Mouse (Mus musculus) hindbrain, embryonic 15.5 days (tissue): ENCODE measurements around the gene Ecsit. TPM values are rescaled to one million over a fixed set of nuclear protein-coding genes. Genes with fewer than 3 reads are reported as not detected.

ENCODE experiments used
- ATAC-seq: fragments of 200-750 bp; cut with Nextera tagmentation; 2 replicates; pipeline ENCODE4 v1.8.0; 2017; ENCODE audit warnings: low read depth, moderate number of reproducible peaks, moderate TSS enrichment; ENCODE audit not compliant: low FRiP score
- H3K27ac ChIP-seq: fragments of 300-500 bp; sonication (generic); replicated peaks from 2 replicates; pipeline ENCODE4 v1.5.1; 2015; ENCODE audit warnings: mild to moderate bottlenecking, inconsistent platforms
- H3K27me3 ChIP-seq: fragments of 300-500 bp; sonication (generic); 2 replicates; pipeline ENCODE4 v1.6.1; 2015; ENCODE audit warnings: control low read depth, inconsistent platforms
- H3K36me3 ChIP-seq: fragments of 300-500 bp; sonication (generic); 2 replicates; pipeline ENCODE4 v1.6.1; 2015; ENCODE audit warnings: control low read depth, inconsistent platforms
- H3K4me1 ChIP-seq: fragments of 300-500 bp; sonication (generic); replicated peaks from 2 replicates; pipeline ENCODE4 v1.6.1; 2015; ENCODE audit warnings: control low read depth, inconsistent platforms
- H3K4me2 ChIP-seq: fragments of 300-500 bp; sonication (generic); 2 replicates; pipeline ENCODE4 v1.6.1; 2015; ENCODE audit warnings: moderate library complexity, mild to moderate bottlenecking, inconsistent platforms
- H3K4me3 ChIP-seq: fragments of 300-500 bp; sonication (generic); 2 replicates; pipeline ENCODE4 v1.5.1; 2015; ENCODE audit warnings: mild to moderate bottlenecking, inconsistent platforms
- H3K9ac ChIP-seq: fragments of 300-500 bp; sonication (generic); 2 replicates; pipeline ENCODE4 v1.6.1; 2015; ENCODE audit warnings: inconsistent platforms
- H3K9me3 ChIP-seq: fragments of 300-500 bp; sonication (generic); 2 replicates; pipeline ENCODE4 v1.6.1; 2016; ENCODE audit warnings: control low read depth, inconsistent platforms
- WGBS: fragments of 180-500 bp; shearing (Covaris S2); methylation state at CpG from one replicate; pipeline ENCODE4 v1.1.7; 2015; 5-methylcytosine and 5-hydroxymethylcytosine counted together
- microRNA-seq: library from miRNA; unstranded; fragments of <30 nt; microRNA quantifications from one replicate; pipeline ENCODE4, GENCODE M21; 2016
- polyA plus RNA-seq: library from polyadenylated mRNA; unstranded; fragments of >200 nt; fragmentation: Nextera tagmentation; extraction: Ambion mirVana; gene quantifications from 2 replicates; pipeline ENCODE4 v1.2.1, GENCODE M21; 2015

The Ecsit gene
- polyA plus RNA-seq, 1 experiment from 2014 or later: 63.5 TPM

DNA sequence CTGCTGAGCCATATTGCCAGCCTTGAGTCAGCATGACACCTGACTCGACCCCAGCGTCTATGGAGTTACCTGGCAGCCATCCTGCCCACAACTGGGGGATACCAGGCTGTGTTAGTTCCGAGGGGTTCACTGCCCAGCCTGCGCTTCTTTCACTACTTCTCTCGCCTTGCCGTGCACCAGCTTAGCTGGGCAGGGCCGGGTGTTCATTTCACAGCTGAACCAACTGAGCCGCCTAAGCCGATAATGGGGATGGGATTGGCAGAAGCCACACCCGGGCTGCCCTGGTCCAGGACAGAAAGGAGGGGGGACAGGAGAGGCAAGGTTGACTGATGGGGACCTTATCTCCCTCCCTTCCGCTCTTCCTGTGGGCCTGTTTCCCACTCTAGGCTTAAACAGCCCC lies 35.9 kb downstream of the Ecsit start:
- peak overlapping the region; percentile 99 for H3K4me3 ChIP-seq
- peaks cover 47% of the 10 kb centered on the region for H3K4me1 ChIP-seq
- H3K36me3 ChIP-seq: no peaks in the 10 kb centered on the region
- no peaks in the 10 kb centered on the region for H3K9me3 ChIP-seq
- ATAC-seq: no peak
- peak overlapping the region; percentile 91 for H3K27ac ChIP-seq
- H3K27me3 ChIP-seq: no peaks in the 10 kb centered on the region
- H3K4me2 ChIP-seq: peak overlapping the region; percentile 76
- H3K9ac ChIP-seq: peak overlapping the region; percentile 98
- 45% methylated on average over 11 of the region's 11 CpGs for WGBS

DNA sequence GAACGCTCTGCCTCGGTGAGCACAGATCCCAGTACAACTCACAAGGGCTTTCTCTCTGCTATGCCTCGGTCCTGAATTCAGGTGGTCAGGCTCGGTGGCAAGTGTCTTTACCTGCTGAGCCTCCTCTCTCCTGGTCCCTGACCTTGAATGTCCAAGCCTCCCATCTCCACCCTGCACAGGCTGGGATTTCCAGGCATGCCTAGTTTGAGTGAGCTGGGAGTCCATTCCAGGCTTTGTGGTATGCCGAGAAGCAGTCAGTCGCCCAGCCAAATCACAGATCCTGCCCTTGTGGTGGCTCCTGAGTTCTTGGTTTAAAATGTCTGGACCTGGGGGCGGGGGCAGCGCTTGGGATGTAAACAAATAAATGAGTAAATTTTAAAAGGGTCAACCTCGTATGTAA lies 37.9 kb downstream of the Ecsit start:
- H3K9me3 ChIP-seq: no peaks in the 10 kb centered on the region
- H3K4me3 ChIP-seq: no peak overlapping the region
- H3K4me1 ChIP-seq: peaks cover 47% of the 10 kb centered on the region
- H3K27me3 ChIP-seq: no peaks in the 10 kb centered on the region
- ATAC-seq: no peak
- H3K9ac ChIP-seq: no peak overlapping the region
- peak overlapping the region; percentile 76 for H3K4me2 ChIP-seq
- H3K27ac ChIP-seq: no peak overlapping the region
- H3K36me3 ChIP-seq: no peaks in the 10 kb centered on the region
- 60% methylated on average over 9 of the region's 9 CpGs for WGBS

DNA sequence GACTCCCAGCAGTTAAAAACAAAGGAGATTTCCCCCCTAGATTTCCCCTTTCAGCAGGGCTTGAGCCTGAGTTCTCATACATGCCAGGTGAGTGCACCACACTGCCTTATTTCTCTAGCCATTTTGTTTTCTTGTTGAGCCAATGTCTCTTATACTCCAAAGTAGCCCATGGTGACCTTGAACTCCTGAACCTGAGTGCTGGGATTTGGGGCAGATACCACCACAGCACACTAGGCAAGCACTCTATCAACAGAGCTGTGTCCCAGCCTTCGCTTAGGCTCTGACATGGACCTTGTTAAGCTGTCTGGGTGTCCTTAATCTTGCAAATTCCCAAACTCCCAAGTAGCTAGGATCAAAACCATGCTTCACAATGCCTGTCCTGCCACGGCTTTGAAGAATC lies 43.4 kb downstream of the Ecsit start:
- peaks cover 9% of the 10 kb centered on the region for H3K4me1 ChIP-seq
- H3K4me3 ChIP-seq: no peak overlapping the region
- no peaks in the 10 kb centered on the region for H3K27me3 ChIP-seq
- no peaks in the 10 kb centered on the region for H3K36me3 ChIP-seq
- H3K4me2 ChIP-seq: no peak overlapping the region
- H3K9me3 ChIP-seq: no peaks in the 10 kb centered on the region
- no peak for ATAC-seq
- no peak overlapping the region for H3K27ac ChIP-seq
- 70% methylated on average over 2 of the region's 2 CpGs for WGBS
- H3K9ac ChIP-seq: no peak overlapping the region

DNA sequence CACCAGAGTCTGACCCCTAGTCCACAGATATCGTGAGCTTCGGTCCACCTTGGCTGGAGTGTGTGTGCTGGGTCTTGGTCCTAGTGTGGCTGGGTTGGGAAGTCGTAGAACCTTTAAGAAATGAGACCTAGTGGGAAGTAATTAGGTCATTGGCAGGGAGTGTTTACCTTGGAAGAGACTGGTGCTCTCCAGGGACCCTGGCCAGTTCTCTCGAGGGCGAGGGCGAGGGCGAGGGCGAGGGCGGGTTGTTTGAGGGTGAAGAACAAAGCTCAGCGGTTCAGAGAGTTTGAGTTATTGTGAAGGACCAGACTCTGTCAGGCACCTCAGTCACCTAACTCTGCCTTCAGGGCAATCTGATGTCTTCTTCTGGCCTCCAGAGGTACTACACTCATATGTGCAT lies 47.4 kb downstream of the Ecsit start:
- no peak for ATAC-seq
- Histone ChIP-seq H3K27me3 (no peaks in the 10 kb centered on the region), H3K27ac (no peak overlapping the region)

DNA sequence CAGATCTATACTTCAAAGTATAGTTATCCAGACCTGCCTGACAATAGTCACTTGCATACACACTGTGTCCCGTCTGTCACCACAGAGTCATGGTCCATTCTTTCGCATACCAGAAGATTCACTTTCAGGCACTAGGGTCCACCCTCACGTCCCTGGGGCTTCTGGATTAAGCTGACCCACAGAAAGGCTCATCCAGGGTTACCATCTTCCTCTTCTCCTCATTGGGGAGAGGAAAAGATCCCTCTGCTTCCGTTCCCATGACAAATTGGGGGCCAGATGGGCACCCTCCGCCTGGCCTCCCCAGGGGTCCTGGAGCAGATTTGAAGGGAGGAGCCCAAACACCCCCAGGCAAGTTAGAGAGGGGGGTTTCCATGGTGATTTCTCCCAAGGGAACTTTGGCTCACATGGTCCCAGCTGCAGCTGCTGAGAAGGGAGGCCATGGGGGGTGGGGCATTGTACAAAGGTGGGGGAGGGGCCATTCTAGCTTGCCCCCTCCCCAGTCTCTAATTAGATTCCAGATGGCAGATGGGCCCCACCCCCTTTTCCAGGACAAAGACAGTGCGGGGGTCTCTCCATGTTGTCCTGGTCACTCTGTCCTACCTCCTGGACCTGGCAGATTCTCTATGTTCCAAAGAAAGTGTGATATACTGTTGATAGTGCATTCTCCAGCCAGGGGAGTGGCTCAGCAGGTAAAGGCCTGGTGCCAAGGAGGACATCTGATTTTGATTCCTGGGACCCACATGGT lies 49.8 kb downstream of the Ecsit start:
- H3K4me2 ChIP-seq: no peak overlapping the region
- H3K9me3 ChIP-seq: no peaks in the 10 kb centered on the region
- ATAC-seq: no peak
- 17% methylated on average over 6 of the region's 6 CpGs for WGBS
- peaks cover 7% of the 10 kb centered on the region; the same call in 1 of the 2 replicates for H3K4me1 ChIP-seq
- H3K4me3 ChIP-seq: no peak overlapping the region
- no peaks in the 10 kb centered on the region for H3K27me3 ChIP-seq
- no peak overlapping the region for H3K27ac ChIP-seq
- no peak overlapping the region for H3K9ac ChIP-seq
- H3K36me3 ChIP-seq: peaks cover 33% of the 10 kb centered on the region

More for the DNA sequence above, 47.4 kb downstream of the Ecsit start:
- Histone ChIP-seq H3K4me2 (no peak overlapping the region), H3K36me3 (peaks cover 20% of the 10 kb centered on the region), H3K9me3 (no peaks in the 10 kb centered on the region), H3K4me1 (peaks cover 12% of the 10 kb centered on the region; the same call in 1 of the 2 replicates), H3K4me3 (no peak overlapping the region), H3K9ac (no peak overlapping the region)
- WGBS: 84% methylated on average over 10 of the region's 10 CpGs

DNA sequence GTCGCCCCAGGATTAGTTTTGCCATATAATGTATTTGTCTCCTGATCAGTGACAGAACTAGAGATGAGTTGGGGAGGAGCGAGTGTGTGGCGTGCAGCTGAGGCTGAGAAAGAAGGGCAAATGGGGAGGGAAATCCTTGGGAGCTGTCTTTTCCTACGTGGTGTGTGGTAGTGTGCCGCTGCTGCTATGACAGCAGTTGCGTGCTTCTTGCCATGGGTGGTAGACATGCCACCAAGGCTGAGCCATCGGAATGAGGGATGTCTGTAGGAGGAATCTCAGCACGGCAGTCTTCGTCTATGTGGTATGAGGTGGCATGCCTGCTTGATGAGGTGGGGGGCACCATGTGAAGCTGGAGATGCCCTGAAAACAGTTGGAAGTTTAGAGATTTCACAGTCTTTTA lies 54.9 kb downstream of the Ecsit start:
- no peak for ATAC-seq
- Histone ChIP-seq H3K27ac (no peak overlapping the region), H3K9me3 (no peaks in the 10 kb centered on the region), H3K36me3 (peaks cover 60% of the 10 kb centered on the region), H3K4me2 (no peak overlapping the region), H3K9ac (no peak overlapping the region), H3K27me3 (no peaks in the 10 kb centered on the region), H3K4me3 (no peak overlapping the region), H3K4me1 (no peaks in the 10 kb centered on the region)
- 94% methylated on average over 9 of the region's 9 CpGs for WGBS

DNA sequence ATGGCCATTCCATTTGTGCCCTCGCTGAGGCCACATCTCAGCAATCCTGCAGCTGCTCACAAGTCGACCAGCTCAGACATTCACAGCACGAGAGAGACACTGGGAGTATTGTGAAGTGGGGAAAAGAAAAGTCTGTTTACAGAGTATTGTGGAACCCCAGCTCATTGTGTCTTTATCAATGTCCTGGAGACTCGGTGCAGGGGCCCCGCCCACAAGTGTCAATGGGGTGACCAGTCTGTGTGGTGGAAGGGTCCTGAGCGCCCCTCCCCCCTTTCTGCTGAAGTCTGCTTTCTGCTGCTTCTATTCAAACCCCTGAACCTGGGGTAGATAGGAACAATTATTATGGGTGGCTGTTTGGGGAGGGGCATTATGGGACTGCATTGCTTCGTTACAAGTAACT lies 56.8 kb downstream of the Ecsit start:
- Histone ChIP-seq H3K4me2 (no peak overlapping the region), H3K4me1 (no peaks in the 10 kb centered on the region), H3K36me3 (peaks cover 64% of the 10 kb centered on the region), H3K27me3 (no peaks in the 10 kb centered on the region), H3K9ac (no peak overlapping the region), H3K27ac (no peak overlapping the region), H3K4me3 (no peak overlapping the region), H3K9me3 (no peaks in the 10 kb centered on the region)
- ATAC-seq: no peak
- 21% methylated on average over 7 of the region's 7 CpGs for WGBS

DNA sequence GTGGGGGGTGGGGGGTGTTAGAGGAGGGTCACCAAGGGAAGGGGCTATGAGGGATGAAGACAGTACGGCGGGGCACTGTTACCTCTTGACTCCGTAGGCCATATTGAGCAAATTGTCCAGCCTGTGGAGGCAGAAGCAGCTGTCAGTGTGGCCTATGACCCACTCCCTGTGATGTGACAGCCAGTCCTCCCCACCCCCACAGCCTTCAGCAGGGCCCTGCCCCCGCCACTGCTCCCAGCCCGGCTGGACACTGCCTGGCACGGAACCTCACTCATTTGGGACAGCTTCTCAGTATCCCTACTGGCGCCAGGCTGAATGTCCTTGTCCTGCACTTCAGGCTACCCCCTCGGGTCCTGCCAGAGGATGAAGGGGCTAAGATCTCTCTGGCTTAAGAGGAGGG lies 60.6 kb downstream of the Ecsit start:
- Histone ChIP-seq H3K36me3 (peaks cover 51% of the 10 kb centered on the region), H3K4me1 (no peaks in the 10 kb centered on the region), H3K27ac (no peak overlapping the region), H3K4me3 (no peak overlapping the region), H3K9ac (no peak overlapping the region), H3K27me3 (no peaks in the 10 kb centered on the region), H3K4me2 (no peak overlapping the region), H3K9me3 (no peaks in the 10 kb centered on the region)
- 36% methylated on average over 8 of the region's 8 CpGs for WGBS
- peak; percentile 13; the same call in 1 of the 2 replicates for ATAC-seq

Small RNA genes lying within 50 kb of the gene (microRNA-seq; reads per million reads assigned to microRNA genes)
- gene Mir7084: not detected

Other genes starting within 250 kb of the Ecsit start
- 0.88 TPM in 2 replicates for gene Angptl8, start 249.9 kb downstream of the Ecsit start, polyA plus RNA-seq
- gene Dock6, start 232.8 kb downstream of the Ecsit start, polyA plus RNA-seq: 16.4 and 21.2 TPM in 2 replicates
- 21.1 and 23.0 TPM in 2 replicates for gene Rab3d, start 167.2 kb downstream of the Ecsit start, polyA plus RNA-seq
- gene Ccdc159, start 158.0 kb downstream of the Ecsit start, polyA plus RNA-seq: 8.5 and 11.7 TPM in 2 replicates
- gene Tmem205, start 157.9 kb downstream of the Ecsit start, polyA plus RNA-seq: 51.7 and 53.8 TPM in 2 replicates
- 95.5 and 119 TPM in 2 replicates for gene Plppr2, start 148.4 kb downstream of the Ecsit start, polyA plus RNA-seq
- 9.1 and 9.3 TPM in 2 replicates for gene Swsap1, start 129.7 kb downstream of the Ecsit start, polyA plus RNA-seq
- gene Epor, start 121.9 kb downstream of the Ecsit start, polyA plus RNA-seq: 1.3 and 1.9 TPM in 2 replicates
- 1.2 and 2.2 TPM in 2 replicates for gene Rgl3, start 96.0 kb downstream of the Ecsit start, polyA plus RNA-seq
- 4.9 and 5.1 TPM in 2 replicates for gene Ccdc151, start 82.8 kb downstream of the Ecsit start, polyA plus RNA-seq
- 94.9 and 100 TPM in 2 replicates for gene Prkcsh, start 82.6 kb downstream of the Ecsit start, polyA plus RNA-seq
- 97.4 and 104 TPM in 2 replicates for gene Elavl3, start 33.4 kb downstream of the Ecsit start, polyA plus RNA-seq
- not detected in 2 replicates for gene Gm49318, start 14.2 kb downstream of the Ecsit start, polyA plus RNA-seq
- gene Zfp653, start 14.1 kb downstream of the Ecsit start, polyA plus RNA-seq: 17.3 and 19.6 TPM in 2 replicates
- gene Cnn1, start 13.8 kb upstream of the Ecsit start, polyA plus RNA-seq: 1.6 and 2.3 TPM in 2 replicates
- 183 and 190 TPM in 2 replicates for gene Elof1, start 31.7 kb upstream of the Ecsit start, polyA plus RNA-seq
- 0.44 and 0.97 TPM in 2 replicates for gene Acp5, start 50.3 kb upstream of the Ecsit start, polyA plus RNA-seq
- 85.3 and 86.0 TPM in 2 replicates for gene Pigyl, start 71.4 kb upstream of the Ecsit start, polyA plus RNA-seq
- gene Zfp872, start 102.7 kb upstream of the Ecsit start, polyA plus RNA-seq: 0.58 and 0.79 TPM in 2 replicates
- gene Zfp809, start 140.3 kb upstream of the Ecsit start, polyA plus RNA-seq: 9.3 and 11.2 TPM in 2 replicates
- 7.4 and 7.7 TPM in 2 replicates for gene Zfp599, start 174.5 kb upstream of the Ecsit start, polyA plus RNA-seq
- 27.8 and 29.0 TPM in 2 replicates for gene Zfp810, start 222.2 kb upstream of the Ecsit start, polyA plus RNA-seq